In genomic region chr4:134025802-134026201, GRCm38 (mm10) we compare ENCODE assay signal across 10 mouse cellular contexts. TPM values are rescaled to one million over a fixed set of nuclear protein-coding genes. Genes with fewer than 3 reads are reported as not detected.
"Had no signal": no experiment of that assay in that cellular context is flagged by ENCODE, and none has a peak within 500 bp of the region (broad histone marks: within the 10 kb centered on the region; RNA-seq: fewer than 3 reads in every experiment).

No protein-coding gene starts in this region.

- DNase-seq: liver, postnatal 0 days; lung, adult 2 months; lung, postnatal 14 days; lung, postnatal 36 days; midbrain, embryonic 14.5 days; right cerebral cortex, postnatal 14 days; thymus, adult 2 months; thymus, postnatal 25 days; thymus, postnatal 4 days had no signal

RNA-seq across cellular contexts. Expression of gene Zfp683, which starts 27.8 kb away (rescaled TPM):
- total RNA-seq: megakaryocyte progenitor cell, adult 5-6 weeks had no signal
